Mouse (Mus musculus): ENCODE data around the gene Olfr90. TPM values are rescaled to one million over a fixed set of nuclear protein-coding genes. Genes with fewer than 3 reads are reported as not detected.
"Not testable (repeated sequence)": the region's sequence is repeated elsewhere in the genome, so short reads cannot be mapped to it uniquely, and the experiment has no call there.

The Olfr90 gene
- polyA plus RNA-seq (2014; fragmentation: Nextera tagmentation; extraction: Ambion mirVana) = 0.06 TPM in 1 of 2 replicates, not detected in the other

DNA sequence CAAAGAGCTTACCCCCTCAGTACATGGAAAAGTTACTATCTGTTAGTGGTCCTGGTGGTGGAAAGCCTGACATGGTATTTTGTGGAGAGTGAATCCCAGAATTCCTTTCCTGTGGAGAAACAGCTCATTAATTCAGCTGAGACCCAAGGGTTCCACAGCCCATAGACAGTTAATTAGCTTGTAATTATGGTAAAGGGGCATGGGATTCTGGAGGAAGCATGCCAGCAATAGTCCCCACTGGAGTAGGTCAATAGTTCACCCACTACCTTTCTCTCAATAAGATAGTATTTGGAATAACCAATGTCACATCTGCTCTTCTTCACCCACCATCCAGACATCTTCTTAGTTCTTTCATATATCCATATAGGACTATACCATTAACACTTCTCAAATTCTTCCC, at the start of gene Olfr90:
Gene Olfr90, minus strand, starts transcription at position 101 of the 400 bp plus-strand sequence.
- no peaks in the 10 kb centered on the region for H3K36me3 ChIP-seq (ENCODE audit: control insufficient read depth, insufficient read depth, low read length)
- no peaks in the 10 kb centered on the region for H3K27me3 ChIP-seq (ENCODE audit: control insufficient read depth, insufficient read depth, low read length)
- no peaks in the 10 kb centered on the region for H3K9me3 ChIP-seq (ENCODE audit: control insufficient read depth, low read length)
- ATAC-seq (ENCODE audit: low FRiP score) (no peak), DNase-seq (ENCODE audit: low spot score) (no peak)
- H3K4me3 ChIP-seq (ENCODE audit: low read depth, low read length) = no peak within 1 kb of the TSS
- no peak within 1 kb of the TSS for H3K27ac ChIP-seq (ENCODE audit: low read depth, low read length)
- no peak within 1 kb of the TSS for H3K9ac ChIP-seq (ENCODE audit: low read depth, low read length)
- no peak within 1 kb of the TSS for H3K4me2 ChIP-seq (replicated peaks; ENCODE audit: low read depth, low read length)
- H3K4me1 ChIP-seq (replicated peaks; ENCODE audit: control insufficient read depth, insufficient read depth, low read length) = no peaks in the 10 kb centered on the region

DNA sequence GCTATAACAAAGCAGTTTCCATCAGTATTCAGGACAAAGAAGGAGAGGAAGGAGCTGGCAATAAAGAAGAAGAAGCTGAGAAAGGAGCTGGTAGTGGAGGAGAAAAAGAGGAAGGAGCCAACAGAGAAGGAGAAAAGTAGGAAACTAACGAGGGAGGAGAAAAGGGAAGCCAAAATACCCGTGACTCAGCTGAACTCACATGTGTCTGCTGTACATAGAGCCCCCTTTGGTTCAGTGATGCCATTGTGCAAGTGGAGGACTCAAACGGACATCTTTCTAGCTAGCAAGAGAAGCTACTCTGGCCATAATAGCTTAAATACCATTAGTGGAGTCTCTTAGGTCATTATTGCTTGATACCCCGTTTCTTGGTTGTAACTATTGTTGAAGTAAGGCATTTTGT, 43.1 kb upstream of the Olfr90 start:
- 78% methylated on average over 4 of the region's 4 CpGs for WGBS
- not testable (repeated sequence) for H3K4me3 ChIP-seq (ENCODE audit: low read depth, low read length); H3K27ac ChIP-seq (ENCODE audit: low read depth, low read length); H3K4me2 ChIP-seq (replicated peaks; ENCODE audit: low read depth, low read length); H3K9me3 ChIP-seq (ENCODE audit: control insufficient read depth, low read length); DNase-seq (ENCODE audit: low spot score); H3K4me1 ChIP-seq (replicated peaks; ENCODE audit: control insufficient read depth, insufficient read depth, low read length); H3K9ac ChIP-seq (ENCODE audit: low read depth, low read length); ATAC-seq (ENCODE audit: low FRiP score); H3K36me3 ChIP-seq (ENCODE audit: control insufficient read depth, insufficient read depth, low read length); H3K27me3 ChIP-seq (ENCODE audit: control insufficient read depth, insufficient read depth, low read length)

DNA sequence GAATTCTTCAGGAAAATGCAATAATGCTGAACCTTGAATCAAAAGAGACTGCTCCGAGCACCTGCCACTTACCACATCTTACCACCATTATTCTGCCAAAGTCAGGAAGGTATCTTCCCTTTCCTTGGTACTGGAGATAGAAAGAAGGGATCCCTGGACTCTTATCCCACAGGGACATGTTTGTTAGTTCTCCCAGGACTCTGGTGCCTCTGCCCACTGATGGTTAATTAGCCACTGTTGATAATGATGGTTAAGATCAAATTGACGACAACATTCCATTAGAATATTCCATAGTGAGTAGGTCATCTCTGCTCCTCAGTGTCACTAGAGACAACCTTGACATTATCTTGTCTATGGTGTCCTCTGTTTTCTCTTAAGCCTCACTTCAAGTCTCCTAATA, 31.7 kb upstream of the Olfr90 start, which contains the start of gene Olfr92:
Gene Olfr92, minus strand, starts transcription at position 101 of the 400 bp plus-strand sequence.
- no peak within 1 kb of the TSS for H3K9ac ChIP-seq (ENCODE audit: low read depth, low read length)
- H3K4me2 ChIP-seq (replicated peaks; ENCODE audit: low read depth, low read length) = no peak within 1 kb of the TSS
- DNase-seq (ENCODE audit: low spot score) = no peak
- no peaks in the 10 kb centered on the region for H3K27me3 ChIP-seq (ENCODE audit: control insufficient read depth, insufficient read depth, low read length)
- H3K36me3 ChIP-seq (ENCODE audit: control insufficient read depth, insufficient read depth, low read length) = no peaks in the 10 kb centered on the region
- 89% methylated on average over 2 of the region's 2 CpGs for WGBS
- no peaks in the 10 kb centered on the region for H3K9me3 ChIP-seq (ENCODE audit: control insufficient read depth, low read length)
- ATAC-seq (ENCODE audit: low FRiP score) = no peak
- no peak within 1 kb of the TSS for H3K4me3 ChIP-seq (ENCODE audit: low read depth, low read length)
- H3K27ac ChIP-seq (ENCODE audit: low read depth, low read length) = no peak within 1 kb of the TSS
- H3K4me1 ChIP-seq (replicated peaks; ENCODE audit: control insufficient read depth, insufficient read depth, low read length) = no peaks in the 10 kb centered on the region

DNA sequence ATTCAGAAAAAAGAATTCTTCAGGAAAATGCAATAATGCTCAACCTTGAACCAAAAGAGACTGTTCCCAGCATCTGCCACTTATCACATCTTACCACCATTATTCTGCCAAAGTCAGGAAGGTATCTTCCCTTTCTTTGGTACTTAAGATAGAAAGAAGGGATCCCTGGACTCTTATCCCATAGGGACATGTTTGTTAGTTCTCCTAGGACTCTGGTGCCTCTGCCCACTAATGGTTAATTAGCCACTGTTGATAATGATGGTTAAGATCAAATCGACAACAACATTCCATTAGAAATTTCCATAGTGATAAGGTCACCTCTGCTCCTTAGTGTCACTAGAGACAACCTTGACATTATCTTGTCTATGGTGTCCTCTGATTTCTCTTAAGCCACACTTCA, 9.9 kb upstream of the Olfr90 start, which contains the start of gene Olfr91:
Gene Olfr91, minus strand, starts transcription at position 101 of the 400 bp plus-strand sequence.
- 100% methylated on average over 1 of the region's 1 CpGs for WGBS

DNA sequence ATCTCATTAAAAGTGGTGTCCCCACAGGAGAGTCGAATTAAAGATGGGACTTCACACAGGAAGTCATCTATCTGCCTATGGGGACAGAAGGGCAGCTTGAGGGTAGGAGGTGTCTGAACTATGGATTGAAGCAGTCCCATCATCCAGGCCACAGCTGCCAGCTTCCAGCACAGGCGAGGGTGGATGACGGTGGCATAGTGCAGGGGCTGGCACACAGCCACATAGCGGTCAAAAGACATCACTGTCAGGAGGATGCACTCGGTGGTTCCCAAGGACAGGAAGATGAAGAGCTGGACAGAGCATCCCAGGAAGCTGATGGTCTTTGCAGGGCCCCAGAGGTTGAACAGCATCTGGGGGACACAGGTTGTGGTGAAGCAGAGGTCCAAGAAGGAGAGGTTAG, 5.0 kb upstream of the Olfr90 start:
- Histone ChIP-seq H3K4me1 (replicated peaks; ENCODE audit: control insufficient read depth, insufficient read depth, low read length) (no peaks in the 10 kb centered on the region), H3K4me3 (ENCODE audit: low read depth, low read length) (no peak overlapping the region)
- WGBS = 84% methylated on average over 5 of the region's 5 CpGs

More for the DNA sequence above, 9.9 kb upstream of the Olfr90 start, which contains the start of gene Olfr91:
- H3K4me3 ChIP-seq (ENCODE audit: low read depth, low read length) = no peak within 1 kb of the TSS
- H3K4me2 ChIP-seq (replicated peaks; ENCODE audit: low read depth, low read length) = no peak within 1 kb of the TSS
- no peaks in the 10 kb centered on the region for H3K4me1 ChIP-seq (replicated peaks; ENCODE audit: control insufficient read depth, insufficient read depth, low read length)
- no peaks in the 10 kb centered on the region for H3K9me3 ChIP-seq (ENCODE audit: control insufficient read depth, low read length)
- no peak within 1 kb of the TSS for H3K27ac ChIP-seq (ENCODE audit: low read depth, low read length)
- H3K27me3 ChIP-seq (ENCODE audit: control insufficient read depth, insufficient read depth, low read length) = no peaks in the 10 kb centered on the region
- DNase-seq (ENCODE audit: low spot score) (no peak), ATAC-seq (ENCODE audit: low FRiP score) (no peak)
- H3K9ac ChIP-seq (ENCODE audit: low read depth, low read length) = no peak within 1 kb of the TSS
- H3K36me3 ChIP-seq (ENCODE audit: control insufficient read depth, insufficient read depth, low read length) = no peaks in the 10 kb centered on the region

DNA sequence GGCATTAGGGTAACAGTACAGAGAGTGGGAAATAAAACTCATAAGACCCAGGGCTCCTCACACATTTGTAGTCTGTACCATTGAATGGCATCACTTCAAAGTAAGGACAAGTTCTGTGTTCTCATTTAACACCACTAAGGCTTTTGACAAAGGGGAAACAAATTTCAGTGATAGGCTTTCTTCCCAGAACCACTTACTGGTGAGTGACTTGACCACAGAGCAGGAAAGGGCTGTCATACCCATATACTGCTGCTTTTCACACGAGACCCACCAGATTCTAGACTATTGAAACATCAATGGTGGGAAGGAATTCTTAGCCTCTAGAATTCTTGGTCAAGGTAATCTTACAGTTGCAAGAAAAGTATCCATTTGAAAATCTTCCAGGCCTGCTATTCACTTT, 3.9 kb upstream of the Olfr90 start:
- no peak for DNase-seq (ENCODE audit: low spot score)
- Histone ChIP-seq H3K27ac (ENCODE audit: low read depth, low read length) (no peak overlapping the region), H3K4me1 (replicated peaks; ENCODE audit: control insufficient read depth, insufficient read depth, low read length) (no peaks in the 10 kb centered on the region), H3K4me3 (ENCODE audit: low read depth, low read length) (no peak overlapping the region), H3K4me2 (replicated peaks; ENCODE audit: low read depth, low read length) (no peak overlapping the region), H3K9ac (ENCODE audit: low read depth, low read length) (no peak overlapping the region), H3K27me3 (ENCODE audit: control insufficient read depth, insufficient read depth, low read length) (no peaks in the 10 kb centered on the region), H3K9me3 (ENCODE audit: control insufficient read depth, low read length) (no peaks in the 10 kb centered on the region), H3K36me3 (ENCODE audit: control insufficient read depth, insufficient read depth, low read length) (no peaks in the 10 kb centered on the region)
- ATAC-seq (ENCODE audit: low FRiP score) = no peak
- WGBS = 91% methylated on average over 1 of the region's 1 CpGs

More for the DNA sequence above, 5.0 kb upstream of the Olfr90 start:
- no peak overlapping the region for H3K9ac ChIP-seq (ENCODE audit: low read depth, low read length)
- no peak overlapping the region for H3K4me2 ChIP-seq (replicated peaks; ENCODE audit: low read depth, low read length)
- H3K9me3 ChIP-seq (ENCODE audit: control insufficient read depth, low read length) = no peaks in the 10 kb centered on the region
- no peaks in the 10 kb centered on the region for H3K27me3 ChIP-seq (ENCODE audit: control insufficient read depth, insufficient read depth, low read length)
- no peak overlapping the region for H3K27ac ChIP-seq (ENCODE audit: low read depth, low read length)
- no peaks in the 10 kb centered on the region for H3K36me3 ChIP-seq (ENCODE audit: control insufficient read depth, insufficient read depth, low read length)
- DNase-seq (ENCODE audit: low spot score) (no peak), ATAC-seq (ENCODE audit: low FRiP score) (no peak)

DNA sequence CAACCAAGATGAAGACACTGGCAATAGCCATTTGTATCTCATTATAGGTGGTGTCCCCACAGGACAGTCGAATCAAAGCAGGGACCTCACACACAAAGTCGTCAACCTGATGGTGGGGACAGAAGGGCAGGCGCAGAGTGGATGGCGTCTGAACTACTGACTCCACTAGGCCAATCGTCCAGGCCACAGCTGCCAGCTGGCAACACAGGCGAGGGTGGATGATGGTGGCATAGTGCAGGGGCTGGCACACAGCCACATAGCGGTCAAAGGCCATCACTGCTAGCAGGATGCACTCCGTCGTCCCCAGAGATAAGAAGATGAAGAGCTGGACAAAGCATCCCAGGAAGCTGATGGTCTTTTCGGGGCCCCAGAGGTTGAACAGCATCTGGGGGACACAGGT, 2.8 kb downstream of the Olfr90 start:
- no peak for ATAC-seq (ENCODE audit: low FRiP score)
- Histone ChIP-seq H3K9me3 (ENCODE audit: control insufficient read depth, low read length) (no peaks in the 10 kb centered on the region), H3K4me3 (ENCODE audit: low read depth, low read length) (no peak overlapping the region), H3K4me1 (replicated peaks; ENCODE audit: control insufficient read depth, insufficient read depth, low read length) (no peaks in the 10 kb centered on the region), H3K27ac (ENCODE audit: low read depth, low read length) (no peak overlapping the region), H3K4me2 (replicated peaks; ENCODE audit: low read depth, low read length) (no peak overlapping the region), H3K36me3 (ENCODE audit: control insufficient read depth, insufficient read depth, low read length) (no peaks in the 10 kb centered on the region), H3K9ac (ENCODE audit: low read depth, low read length) (no peak overlapping the region), H3K27me3 (ENCODE audit: control insufficient read depth, insufficient read depth, low read length) (no peaks in the 10 kb centered on the region)
- 87% methylated on average over 10 of the region's 10 CpGs for WGBS
- no peak for DNase-seq (ENCODE audit: low spot score)

DNA sequence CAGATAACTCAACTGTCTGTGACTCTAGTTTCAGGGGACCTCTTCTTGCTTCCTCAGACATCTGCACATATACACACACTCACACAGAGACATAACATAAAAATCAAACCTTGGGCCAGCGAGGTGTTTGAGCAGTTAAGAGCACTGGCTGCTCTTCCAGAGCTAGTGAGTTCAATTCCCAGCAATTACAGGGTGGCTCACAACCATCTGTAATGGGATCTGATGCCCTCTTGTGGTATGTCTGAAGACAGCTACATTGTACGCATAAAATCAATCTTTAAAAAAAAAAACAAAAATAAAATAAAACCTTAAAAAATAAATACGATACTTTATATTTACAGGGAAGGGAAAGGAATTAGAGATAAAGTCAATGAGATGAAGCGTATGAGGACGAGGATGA, 3.7 kb downstream of the Olfr90 start:
- Histone ChIP-seq H3K4me2 (replicated peaks; ENCODE audit: low read depth, low read length) (no peak overlapping the region), H3K9ac (ENCODE audit: low read depth, low read length) (no peak overlapping the region), H3K27me3 (ENCODE audit: control insufficient read depth, insufficient read depth, low read length) (no peaks in the 10 kb centered on the region), H3K4me1 (replicated peaks; ENCODE audit: control insufficient read depth, insufficient read depth, low read length) (no peaks in the 10 kb centered on the region), H3K36me3 (ENCODE audit: control insufficient read depth, insufficient read depth, low read length) (no peaks in the 10 kb centered on the region), H3K9me3 (ENCODE audit: control insufficient read depth, low read length) (no peaks in the 10 kb centered on the region), H3K27ac (ENCODE audit: low read depth, low read length) (no peak overlapping the region), H3K4me3 (ENCODE audit: low read depth, low read length) (no peak overlapping the region)
- 67% methylated on average over 5 of the region's 5 CpGs for WGBS
- no peak for ATAC-seq (ENCODE audit: low FRiP score)
- no peak for DNase-seq (ENCODE audit: low spot score)

DNA sequence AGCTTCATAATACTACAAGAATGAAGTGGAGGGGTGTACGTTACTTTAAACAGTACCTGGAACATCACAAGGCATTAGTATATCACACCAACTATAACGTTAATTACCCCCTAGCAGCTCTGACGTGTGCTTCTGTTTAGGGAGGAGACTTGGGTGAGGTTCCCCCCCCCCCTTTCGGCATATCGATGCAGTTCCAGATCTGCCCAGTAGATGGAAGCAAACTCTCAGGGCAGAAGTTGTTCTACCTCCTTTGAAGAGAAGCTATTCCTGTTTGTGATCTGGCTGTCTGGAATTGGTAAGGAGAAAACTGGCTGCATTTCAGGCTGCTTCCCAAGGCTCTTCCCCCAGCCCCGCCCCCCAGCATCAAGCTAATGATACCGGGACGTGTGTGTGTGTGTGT, 5.0 kb downstream of the Olfr90 start:
- 3% methylated on average over 8 of the region's 8 CpGs for WGBS
- Histone ChIP-seq H3K27ac (ENCODE audit: low read depth, low read length) (no peak overlapping the region), H3K9ac (ENCODE audit: low read depth, low read length) (no peak overlapping the region), H3K36me3 (ENCODE audit: control insufficient read depth, insufficient read depth, low read length) (no peaks in the 10 kb centered on the region), H3K4me2 (replicated peaks; ENCODE audit: low read depth, low read length) (no peak overlapping the region), H3K9me3 (ENCODE audit: control insufficient read depth, low read length) (no peaks in the 10 kb centered on the region), H3K4me3 (ENCODE audit: low read depth, low read length) (no peak overlapping the region), H3K4me1 (replicated peaks; ENCODE audit: control insufficient read depth, insufficient read depth, low read length) (no peaks in the 10 kb centered on the region), H3K27me3 (ENCODE audit: control insufficient read depth, insufficient read depth, low read length) (no peaks in the 10 kb centered on the region)
- peak; percentile 84 for DNase-seq (ENCODE audit: low spot score)
- ATAC-seq (ENCODE audit: low FRiP score) = peak; percentile 58; the same call in 1 of the 2 replicates

Data from hindbrain, embryonic 11.5 days (tissue).